Mouse (Mus musculus) heart, adult 11 months (tissue): ENCODE measurements around the gene Panx2.

ENCODE experiments used
- DNase-seq: peaks from one replicate; pipeline ENCODE4 v3.0.0; 2022

The Panx2 gene

GRCm38 (mm10) chr15:89059161-89059931 lies at the start of gene Panx2:
Panx2 (plus strand) TSS chr15:89059734.
- peak; percentile 75 for DNase-seq

- DNase-seq, result peak; percentile 78
Observed at GRCm38 (mm10) chr15:89016722-89017121, 42.8 kb upstream of the Panx2 start.

GRCm38 (mm10) chr15:89020085-89020484 lies 39.4 kb upstream of the Panx2 start:
- DNase-seq, result peak; percentile 93

GRCm38 (mm10) chr15:89020492-89020891 lies 39.0 kb upstream of the Panx2 start:
- DNase-seq, result peak; percentile 68

GRCm38 (mm10) chr15:89044381-89044780 lies 15.2 kb upstream of the Panx2 start:
- peak; percentile 80 for DNase-seq

- peak; percentile 84 for DNase-seq
Observed at GRCm38 (mm10) chr15:89046356-89046755, 13.2 kb upstream of the Panx2 start.

- peak; percentile 85 for DNase-seq
Observed at GRCm38 (mm10) chr15:89054666-89055065, 4.9 kb upstream of the Panx2 start.

- peak; percentile 75 for DNase-seq
Observed at GRCm38 (mm10) chr15:89058736-89059135, 798 bp upstream of the Panx2 start.

- peak; percentile 90 for DNase-seq
Observed at GRCm38 (mm10) chr15:89060032-89060681, 623 bp downstream of the Panx2 start.

GRCm38 (mm10) chr15:89060811-89061460 lies 1.4 kb downstream of the Panx2 start:
- peak; percentile 82 for DNase-seq

- DNase-seq, result peak; percentile 80
Observed at GRCm38 (mm10) chr15:89061761-89062517, 2.4 kb downstream of the Panx2 start.

- DNase-seq, result peak; percentile 72
Observed at GRCm38 (mm10) chr15:89062518-89062910, 3.0 kb downstream of the Panx2 start.

- DNase-seq, result peak; percentile 79
Observed at GRCm38 (mm10) chr15:89063001-89063400, 3.5 kb downstream of the Panx2 start.

- DNase-seq, result no peak
Observed at GRCm38 (mm10) chr15:89063536-89063935, 4.0 kb downstream of the Panx2 start.

GRCm38 (mm10) chr15:89064891-89065290 lies 5.4 kb downstream of the Panx2 start:
- DNase-seq, result no peak

- DNase-seq, result no peak
Observed at GRCm38 (mm10) chr15:89067609-89068008, 8.1 kb downstream of the Panx2 start.

GRCm38 (mm10) chr15:89068226-89068625 lies 8.7 kb downstream of the Panx2 start:
- no peak for DNase-seq

GRCm38 (mm10) chr15:89069336-89069840 lies 9.9 kb downstream of the Panx2 start:
- peak; percentile 90 for DNase-seq

GRCm38 (mm10) chr15:89070606-89071005 lies 11.1 kb downstream of the Panx2 start:
- no peak for DNase-seq

- peak; percentile 97 for DNase-seq
Observed at GRCm38 (mm10) chr15:89073993-89074603, 14.6 kb downstream of the Panx2 start.

- peak; percentile 96 for DNase-seq
Observed at GRCm38 (mm10) chr15:89074613-89075477, 15.3 kb downstream of the Panx2 start, which contains the start of gene Trabd. Trabd (plus strand) TSS chr15:89075124.
